Mouse (Mus musculus) thymus, adult 2 months (tissue): ENCODE data around the gene Ubtf. TPM values are rescaled to one million over a fixed set of nuclear protein-coding genes. Genes with fewer than 3 reads are reported as not detected.

Experiments
- DNase-seq: peaks from one replicate; pipeline ENCODE4 v3.0.0; 2021
- H3K27ac ChIP-seq: fragments of 200-500 bp; 2 replicates; pipeline ENCODE4 v1.5.1; 2012; ENCODE audit warnings: low read length, control low read depth; ENCODE audit not compliant: control insufficient read depth, insufficient read depth
- H3K27me3 ChIP-seq: fragments of 200-500 bp; 2 replicates; pipeline ENCODE4 v1.6.1; 2012; ENCODE audit warnings: mild to moderate bottlenecking, low read length, moderate library complexity, mixed read lengths; ENCODE audit not compliant: control insufficient read depth, insufficient read depth
- H3K36me3 ChIP-seq: fragments of 200-500 bp; 2 replicates; pipeline ENCODE4 v1.6.1; 2012; ENCODE audit warnings: mild to moderate bottlenecking, low read length, moderate library complexity; ENCODE audit not compliant: control insufficient read depth, insufficient read depth
- H3K4me1 ChIP-seq: fragments of 200-500 bp; replicated peaks from 2 replicates; pipeline ENCODE4 v1.6.1; 2012; ENCODE audit warnings: low read length; ENCODE audit not compliant: control insufficient read depth, insufficient read depth
- H3K4me3 ChIP-seq: fragments of 200-500 bp; 2 replicates; pipeline ENCODE4 v1.5.1; 2012; ENCODE audit warnings: mild to moderate bottlenecking, low read length, control low read depth, moderate library complexity; ENCODE audit not compliant: control insufficient read depth, insufficient read depth
- CTCF ChIP-seq: fragments of 200-500 bp; IDR thresholded peaks from 2 replicates; pipeline ENCODE4 v1.5.1; 2012; ENCODE audit warnings: mild to moderate bottlenecking, control low read depth, low read length, moderate library complexity, borderline replicate concordance; ENCODE audit not compliant: control insufficient read depth, poor library complexity, insufficient read depth; ENCODE audit errors: extremely low read depth
- POLR2A ChIP-seq: fragments of 200-500 bp; IDR thresholded peaks from 2 replicates; pipeline ENCODE4 v1.6.1; 2012; ENCODE audit warnings: mild to moderate bottlenecking, low read length, control low read depth, moderate library complexity; ENCODE audit not compliant: control insufficient read depth, poor library complexity, insufficient read depth; ENCODE audit errors: extremely low read depth
- WGBS: fragments of 180-500 bp; shearing (Covaris S2); methylation state at CpG from one replicate; pipeline ENCODE4 v1.1.7; 2018; 5-methylcytosine and 5-hydroxymethylcytosine counted together
- polyA plus RNA-seq: library from polyadenylated mRNA; depleted of rRNA; stranded (reverse); fragments of >200 nt; gene quantifications from 2 replicates; pipeline ENCODE4 v1.2.3, GENCODE M21; 2012

Gene Ubtf
- polyA plus RNA-seq, 1 experiment, result 59.7 TPM

DNA sequence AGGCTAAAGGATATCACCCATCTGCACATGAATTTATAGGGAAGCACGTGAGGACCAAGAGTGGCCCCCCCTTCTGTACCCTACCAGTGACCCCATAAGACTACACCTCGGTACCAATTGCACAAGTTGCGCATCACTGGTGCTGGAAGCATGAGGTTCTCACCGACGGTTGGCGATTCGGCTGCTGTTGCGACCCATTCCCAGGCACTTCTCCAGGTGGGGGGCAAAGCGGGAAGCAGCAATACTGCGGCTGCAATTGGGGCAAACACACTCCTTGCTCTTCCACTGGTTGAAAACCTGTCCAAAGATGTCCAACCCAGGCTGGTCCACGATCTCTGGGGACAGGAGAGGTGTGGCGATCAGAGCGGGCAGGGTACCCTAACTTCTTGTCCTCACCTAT is 25.6 kb downstream of the Ubtf start:
- Histone ChIP-seq H3K27ac (no peak overlapping the region), H3K4me1 (peaks cover 14% of the 10 kb centered on the region), H3K27me3 (no peaks in the 10 kb centered on the region), H3K4me3 (no peak overlapping the region), H3K36me3 (peaks cover 24% of the 10 kb centered on the region)
- TF ChIP-seq CTCF (no peak), POLR2A (no peak)
- WGBS, result 98% methylated on average over 13 of the region's 13 CpGs
- DNase-seq, result no peak

- WGBS, result 98% methylated on average over 11 of the region's 11 CpGs
- no peak for TF ChIP-seq POLR2A
- Histone ChIP-seq H3K36me3 (peaks cover 24% of the 10 kb centered on the region), H3K4me3 (no peak overlapping the region), H3K4me1 (peaks cover 11% of the 10 kb centered on the region), H3K27me3 (no peaks in the 10 kb centered on the region), H3K27ac (no peak overlapping the region)
- DNase-seq, result no peak
Observed at GRCm38 (mm10) chr11:102291051-102291535, 28.4 kb downstream of the Ubtf start.

GRCm38 (mm10) chr11:102290141-102290540 is 29.4 kb downstream of the Ubtf start:
- Histone ChIP-seq H3K27ac (no peak overlapping the region), H3K36me3 (peaks cover 24% of the 10 kb centered on the region), H3K4me3 (no peak overlapping the region), H3K4me1 (peaks cover 8% of the 10 kb centered on the region), H3K27me3 (no peaks in the 10 kb centered on the region)
- no peak for TF ChIP-seq CTCF
- TF ChIP-seq POLR2A, result no peak
- WGBS, result 97% methylated on average over 4 of the region's 4 CpGs
- DNase-seq, result no peak

GRCm38 (mm10) chr11:102289511-102290100 is 29.9 kb downstream of the Ubtf start:
- DNase-seq, result no peak
- Histone ChIP-seq H3K27me3 (no peaks in the 10 kb centered on the region), H3K36me3 (peaks cover 24% of the 10 kb centered on the region), H3K4me3 (no peak overlapping the region), H3K27ac (no peak overlapping the region), H3K4me1 (peaks cover 3% of the 10 kb centered on the region)
- TF ChIP-seq CTCF (no peak), POLR2A (no peak)
- WGBS, result 92% methylated on average over 6 of the region's 6 CpGs

GRCm38 (mm10) chr11:102288913-102289312 is 30.6 kb downstream of the Ubtf start:
- WGBS, result 92% methylated on average over 2 of the region's 2 CpGs
- Histone ChIP-seq H3K4me3 (no peak overlapping the region), H3K27me3 (no peaks in the 10 kb centered on the region), H3K4me1 (no peaks in the 10 kb centered on the region; the same call in 1 of the 2 replicates), H3K36me3 (peaks cover 24% of the 10 kb centered on the region), H3K27ac (no peak overlapping the region)
- DNase-seq, result no peak
- TF ChIP-seq CTCF, result no peak
- TF ChIP-seq POLR2A, result no peak

DNA sequence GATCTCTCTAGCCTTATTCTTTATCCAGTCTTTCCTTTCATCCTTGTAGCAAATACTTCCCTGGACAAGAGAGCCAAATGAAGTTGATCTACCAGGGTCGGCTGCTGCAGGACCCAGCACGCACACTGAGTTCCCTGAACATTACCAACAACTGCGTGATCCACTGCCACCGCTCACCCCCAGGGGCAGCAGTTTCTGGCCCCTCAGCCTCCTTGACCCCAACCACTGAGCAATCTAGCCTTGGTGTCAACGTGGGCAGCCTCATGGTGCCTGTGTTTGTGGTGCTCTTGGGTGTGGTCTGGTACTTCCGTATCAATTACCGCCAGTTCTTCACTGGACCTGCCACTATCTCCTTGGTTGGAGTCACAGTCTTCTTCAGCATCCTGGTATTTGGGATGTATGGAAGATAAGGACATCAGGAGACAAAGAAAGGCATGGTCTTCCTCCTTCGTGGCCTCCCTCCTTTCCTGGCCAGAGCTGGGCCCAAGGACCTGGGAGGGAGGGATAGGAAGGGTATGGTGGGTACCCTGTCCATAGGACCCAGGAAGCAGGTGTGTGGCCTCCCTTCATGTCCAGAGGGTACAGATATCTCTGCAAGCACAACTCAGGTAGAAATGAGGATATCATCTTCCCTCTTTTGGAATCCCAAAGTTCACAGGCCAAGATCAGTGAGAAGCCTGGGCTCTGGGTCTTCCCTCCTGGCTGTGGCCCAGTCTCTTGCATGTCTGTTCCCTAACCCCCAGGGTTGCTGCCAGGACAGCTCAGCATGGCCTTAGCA is 31.3 kb downstream of the Ubtf start:
- no peaks in the 10 kb centered on the region for H3K27me3 ChIP-seq
- no peak overlapping the region for H3K4me3 ChIP-seq
- 95% methylated on average over 8 of the region's 8 CpGs for WGBS
- peaks cover 20% of the 10 kb centered on the region for H3K36me3 ChIP-seq
- no peak for DNase-seq
- no peaks in the 10 kb centered on the region; the same call in 1 of the 2 replicates for H3K4me1 ChIP-seq
- no peak overlapping the region for H3K27ac ChIP-seq
- TF ChIP-seq CTCF (no peak), POLR2A (no peak)

DNA sequence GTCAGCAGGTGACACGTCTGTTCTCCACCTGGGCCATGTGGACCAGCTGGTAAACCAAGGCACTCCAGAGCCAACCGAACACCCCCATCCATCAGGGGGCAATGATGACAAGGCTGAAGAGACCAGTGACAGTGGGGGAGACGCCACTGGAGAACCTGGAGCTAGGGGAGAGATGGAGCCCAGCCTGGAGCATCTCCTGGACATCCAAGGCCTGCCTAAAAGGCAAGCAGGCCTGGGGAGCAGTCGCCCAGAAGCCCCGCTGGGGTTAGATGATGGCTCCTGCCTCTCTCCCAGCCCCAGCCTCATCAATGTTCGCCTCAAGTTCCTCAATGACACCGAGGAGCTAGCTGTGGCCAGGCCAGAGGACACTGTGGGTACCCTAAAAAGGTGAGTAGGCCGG is 32.1 kb downstream of the Ubtf start:
- WGBS, result 92% methylated on average over 8 of the region's 8 CpGs
- DNase-seq, result no peak
- no peaks in the 10 kb centered on the region; the same call in 1 of the 2 replicates for H3K4me1 ChIP-seq
- no peaks in the 10 kb centered on the region for H3K27me3 ChIP-seq
- TF ChIP-seq POLR2A (no peak), CTCF (no peak)
- no peak overlapping the region for H3K27ac ChIP-seq
- H3K36me3 ChIP-seq, result peaks cover 19% of the 10 kb centered on the region
- no peak overlapping the region for H3K4me3 ChIP-seq
